Mouse (Mus musculus) neural tube, embryonic 14.5 days (tissue): ENCODE results near the gene Gkap1. TPM values are rescaled to one million over a fixed set of nuclear protein-coding genes. Genes with fewer than 3 reads are reported as not detected.

ENCODE experiments used
- ATAC-seq: fragments of 200-750 bp; cut with Nextera tagmentation; 2 replicates; pipeline ENCODE4 v1.8.0; 2017; ENCODE audit warnings: low read depth, mild to moderate bottlenecking, moderate TSS enrichment, moderate library complexity
- H3K27ac ChIP-seq: fragments of 300-500 bp; sonication (generic); 2 replicates; pipeline ENCODE4 v1.5.1; 2014; ENCODE audit warnings: low read depth, mild to moderate bottlenecking, control low read depth, low read length, moderate library complexity, mixed read lengths
- H3K27me3 ChIP-seq: fragments of 300-500 bp; sonication (generic); 2 replicates; pipeline ENCODE4 v1.6.1; 2014; ENCODE audit warnings: low read length; ENCODE audit not compliant: control insufficient read depth, insufficient read depth
- H3K36me3 ChIP-seq: fragments of 300-500 bp; sonication (generic); 2 replicates; pipeline ENCODE4 v1.6.1; 2014; ENCODE audit warnings: low read length, mixed read lengths; ENCODE audit not compliant: control insufficient read depth, insufficient read depth
- H3K4me1 ChIP-seq: fragments of 300-500 bp; sonication (generic); 2 replicates; pipeline ENCODE4 v1.6.1; 2014; ENCODE audit warnings: low read length; ENCODE audit not compliant: control insufficient read depth, insufficient read depth
- H3K4me2 ChIP-seq: fragments of 300-500 bp; sonication (generic); 2 replicates; pipeline ENCODE4 v1.6.1; 2014; ENCODE audit warnings: mild to moderate bottlenecking, low read depth, low read length, control low read depth
- H3K4me3 ChIP-seq: fragments of 300-500 bp; sonication (generic); 2 replicates; pipeline ENCODE4 v1.5.1; 2014; ENCODE audit warnings: low read depth, low read length, control low read depth, mixed read lengths
- H3K9ac ChIP-seq: fragments of 300-500 bp; sonication (generic); replicated peaks from 2 replicates; pipeline ENCODE4 v1.6.1; 2014; ENCODE audit warnings: low read depth, mild to moderate bottlenecking, control low read depth, low read length, mixed read lengths
- H3K9me3 ChIP-seq: fragments of 300-500 bp; sonication (generic); 2 replicates; pipeline ENCODE4 v1.6.1; 2016; ENCODE audit warnings: low read length; ENCODE audit not compliant: control insufficient read depth
- WGBS: fragments of 180-500 bp; shearing (Covaris S2); extraction: QIAGEN DNeasy Blood & Tissue Kit; methylation state at CpG from one replicate; pipeline ENCODE4 v1.1.7; 2014; 5-methylcytosine and 5-hydroxymethylcytosine counted together
- polyA plus RNA-seq: library from polyadenylated mRNA; unstranded; fragments of >200 nt; fragmentation: Nextera tagmentation; extraction: Ambion mirVana; gene quantifications from 2 replicates; pipeline ENCODE4 v1.2.1, GENCODE M21; 2014

Gene Gkap1
- polyA plus RNA-seq, 1 experiment from 2014 or later = 29.7 TPM

- Histone ChIP-seq H3K4me1 (peaks cover 12% of the 10 kb centered on the region; the same call in 1 of the 2 replicates), H3K36me3 (no peaks in the 10 kb centered on the region), H3K9ac (peak overlapping the region; percentile 75; the same call in 1 of the 2 replicates), H3K27me3 (no peaks in the 10 kb centered on the region), H3K27ac (peak overlapping the region; percentile 80; the same call in 1 of the 2 replicates), H3K9me3 (no peaks in the 10 kb centered on the region), H3K4me3 (peak overlapping the region; percentile 87), H3K4me2 (peak overlapping the region; percentile 74)
- 16% methylated on average over 9 of the region's 9 CpGs for WGBS
- ATAC-seq = no peak
Observed at GRCm38 (mm10) chr13:58275076-58275475, 423 bp downstream of the Gkap1 start.

- H3K4me1 ChIP-seq = peaks cover 12% of the 10 kb centered on the region; the same call in 1 of the 2 replicates
- H3K9ac ChIP-seq = peak overlapping the region; percentile 75
- H3K27ac ChIP-seq = peak overlapping the region; percentile 80
- under 1% methylated on average over 71 of the region's 84 CpGs for WGBS
- no peaks in the 10 kb centered on the region for H3K36me3 ChIP-seq
- H3K4me3 ChIP-seq = peak overlapping the region; percentile 87
- ATAC-seq = peak; percentile 87
- no peaks in the 10 kb centered on the region for H3K9me3 ChIP-seq
- H3K4me2 ChIP-seq = peak overlapping the region; percentile 74
- H3K27me3 ChIP-seq = no peaks in the 10 kb centered on the region
Observed at GRCm38 (mm10) chr13:58274259-58274991, 1.1 kb downstream of the Gkap1 start.

- ATAC-seq = peak; percentile 71
- Histone ChIP-seq H3K4me3 (peak overlapping the region; percentile 87), H3K4me2 (peak overlapping the region; percentile 74), H3K9me3 (no peaks in the 10 kb centered on the region), H3K27me3 (no peaks in the 10 kb centered on the region), H3K4me1 (peaks cover 12% of the 10 kb centered on the region; the same call in 1 of the 2 replicates), H3K36me3 (no peaks in the 10 kb centered on the region), H3K9ac (peak overlapping the region; percentile 75), H3K27ac (peak overlapping the region; percentile 80)
- WGBS = under 1% methylated on average over 54 of the region's 115 CpGs
Observed at GRCm38 (mm10) chr13:58273411-58274258, 1.9 kb downstream of the Gkap1 start.

GRCm38 (mm10) chr13:58266864-58267263 is 8.6 kb downstream of the Gkap1 start:
- Histone ChIP-seq H3K36me3 (0 out of 2 replicates have a peak, but pooled peaks cover 1% of the 10 kb centered on the region), H3K9me3 (no peaks in the 10 kb centered on the region), H3K9ac (no peak overlapping the region), H3K4me2 (no peak overlapping the region), H3K4me3 (no peak overlapping the region), H3K4me1 (no peaks in the 10 kb centered on the region), H3K27ac (no peak overlapping the region), H3K27me3 (no peaks in the 10 kb centered on the region)
- no peak for ATAC-seq
- 80% methylated on average over 3 of the region's 3 CpGs for whole genome bisulfite sequencing

GRCm38 (mm10) chr13:58263546-58263945 is 12.0 kb downstream of the Gkap1 start:
- no peaks in the 10 kb centered on the region for H3K9me3 ChIP-seq
- no peak for ATAC-seq
- H3K27me3 ChIP-seq = no peaks in the 10 kb centered on the region
- no peak overlapping the region for H3K4me2 ChIP-seq
- 88% methylated on average over 8 of the region's 8 CpGs for WGBS
- H3K4me3 ChIP-seq = no peak overlapping the region
- H3K36me3 ChIP-seq = peaks cover 10% of the 10 kb centered on the region; the same call in 1 of the 2 replicates
- H3K27ac ChIP-seq = no peak overlapping the region
- H3K4me1 ChIP-seq = no peaks in the 10 kb centered on the region
- H3K9ac ChIP-seq = no peak overlapping the region

GRCm38 (mm10) chr13:58261674-58262073 is 13.8 kb downstream of the Gkap1 start:
- Histone ChIP-seq H3K27ac (no peak overlapping the region), H3K4me3 (no peak overlapping the region), H3K36me3 (peaks cover 10% of the 10 kb centered on the region; the same call in 1 of the 2 replicates), H3K4me2 (no peak overlapping the region), H3K9me3 (no peaks in the 10 kb centered on the region), H3K27me3 (no peaks in the 10 kb centered on the region), H3K4me1 (no peaks in the 10 kb centered on the region), H3K9ac (no peak overlapping the region)
- 81% methylated on average over 4 of the region's 4 CpGs for WGBS
- ATAC-seq = no peak

- no peaks in the 10 kb centered on the region for H3K4me1 ChIP-seq
- no peaks in the 10 kb centered on the region for H3K27me3 ChIP-seq
- no peak overlapping the region for H3K9ac ChIP-seq
- no peaks in the 10 kb centered on the region for H3K9me3 ChIP-seq
- no peak overlapping the region for H3K27ac ChIP-seq
- H3K36me3 ChIP-seq = peaks cover 3% of the 10 kb centered on the region; the same call in 1 of the 2 replicates
- no peak overlapping the region for H3K4me3 ChIP-seq
- 94% methylated on average over 1 of the region's 1 CpGs for WGBS
- H3K4me2 ChIP-seq = no peak overlapping the region
- no peak for ATAC-seq
Observed at GRCm38 (mm10) chr13:58253268-58253667, 22.2 kb downstream of the Gkap1 start.

- 90% methylated on average over 5 of the region's 5 CpGs for WGBS
- Histone ChIP-seq H3K9me3 (no peaks in the 10 kb centered on the region), H3K9ac (no peak overlapping the region), H3K4me2 (no peak overlapping the region), H3K4me1 (no peaks in the 10 kb centered on the region), H3K27me3 (no peaks in the 10 kb centered on the region), H3K27ac (no peak overlapping the region), H3K36me3 (peaks cover 3% of the 10 kb centered on the region; the same call in 1 of the 2 replicates), H3K4me3 (no peak overlapping the region)
- ATAC-seq = no peak
Observed at GRCm38 (mm10) chr13:58248957-58249356, 26.5 kb downstream of the Gkap1 start.

GRCm38 (mm10) chr13:58236536-58236935 is 39.0 kb downstream of the Gkap1 start:
- no peaks in the 10 kb centered on the region; the same call in 1 of the 2 replicates for H3K36me3 ChIP-seq
- no peak overlapping the region for H3K9ac ChIP-seq
- no peaks in the 10 kb centered on the region for H3K9me3 ChIP-seq
- ATAC-seq = no peak
- H3K27me3 ChIP-seq = no peaks in the 10 kb centered on the region
- no peaks in the 10 kb centered on the region for H3K4me1 ChIP-seq
- no peak overlapping the region for H3K4me2 ChIP-seq
- WGBS = 81% methylated on average over 7 of the region's 7 CpGs
- H3K4me3 ChIP-seq = no peak overlapping the region
- H3K27ac ChIP-seq = no peak overlapping the region
